Mouse (Mus musculus): ENCODE data around the gene Larp7. TPM values are rescaled to one million over a fixed set of nuclear protein-coding genes. Genes with fewer than 3 reads are reported as not detected.

Gene Larp7
- polyA plus RNA-seq, 1 experiment from 2014 or later = 86.7 TPM

DNA sequence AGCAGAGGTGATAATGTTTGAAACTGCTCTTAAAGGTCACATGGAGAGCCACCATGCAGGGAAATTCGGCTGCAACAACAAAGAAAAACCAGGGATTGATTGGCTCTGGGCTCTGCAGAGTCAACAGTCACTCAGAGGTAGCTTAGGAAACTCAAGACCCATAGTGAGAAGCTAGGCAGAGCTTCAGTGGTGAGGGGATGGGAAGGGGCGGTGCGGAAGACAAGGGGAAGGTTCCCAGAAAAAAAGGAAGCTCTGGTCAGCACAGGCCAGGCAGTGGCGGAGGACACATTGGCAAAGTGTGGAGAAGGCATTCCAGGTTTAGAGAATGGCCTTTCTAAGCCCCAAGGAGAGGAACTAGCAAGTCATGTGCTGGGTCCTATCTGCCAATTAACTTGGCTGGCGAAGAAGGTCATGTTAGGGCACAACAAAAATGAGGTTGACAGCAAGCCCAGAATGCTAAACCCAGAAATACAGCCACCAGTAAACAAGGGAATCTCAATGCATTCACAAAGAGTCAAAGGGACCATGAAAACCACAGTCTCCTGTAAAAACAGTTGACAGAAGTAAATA lies 25.6 kb downstream of the Larp7 start:
- no peak overlapping the region for H3K9ac ChIP-seq (replicated peaks; ENCODE audit: low read length)
- no peaks in the 10 kb centered on the region for H3K36me3 ChIP-seq (replicated peaks; ENCODE audit: control insufficient read depth, insufficient read depth, low read depth, low read length)
- no peak for ATAC-seq (replicated peaks; ENCODE audit: insufficient number of reproducible peaks, low FRiP score, low TSS enrichment, low read depth)
- 73% methylated on average over 5 of the region's 5 CpGs for WGBS
- H3K4me2 ChIP-seq (ENCODE audit: low read depth, low read length) = no peak overlapping the region
- no peaks in the 10 kb centered on the region for H3K4me1 ChIP-seq (ENCODE audit: control insufficient read depth, insufficient read depth, low read length)
- no peak overlapping the region for H3K27ac ChIP-seq (replicated peaks; ENCODE audit: low read depth, low read length)
- DNase-seq (ENCODE audit: low spot score) = no peak
- no peaks in the 10 kb centered on the region for H3K27me3 ChIP-seq (ENCODE audit: control insufficient read depth, insufficient read depth, low read length)
- no peak overlapping the region for H3K4me3 ChIP-seq (ENCODE audit: low read depth, low read length)
- H3K9me3 ChIP-seq (replicated peaks; ENCODE audit: control insufficient read depth, low read length) = no peaks in the 10 kb centered on the region

DNA sequence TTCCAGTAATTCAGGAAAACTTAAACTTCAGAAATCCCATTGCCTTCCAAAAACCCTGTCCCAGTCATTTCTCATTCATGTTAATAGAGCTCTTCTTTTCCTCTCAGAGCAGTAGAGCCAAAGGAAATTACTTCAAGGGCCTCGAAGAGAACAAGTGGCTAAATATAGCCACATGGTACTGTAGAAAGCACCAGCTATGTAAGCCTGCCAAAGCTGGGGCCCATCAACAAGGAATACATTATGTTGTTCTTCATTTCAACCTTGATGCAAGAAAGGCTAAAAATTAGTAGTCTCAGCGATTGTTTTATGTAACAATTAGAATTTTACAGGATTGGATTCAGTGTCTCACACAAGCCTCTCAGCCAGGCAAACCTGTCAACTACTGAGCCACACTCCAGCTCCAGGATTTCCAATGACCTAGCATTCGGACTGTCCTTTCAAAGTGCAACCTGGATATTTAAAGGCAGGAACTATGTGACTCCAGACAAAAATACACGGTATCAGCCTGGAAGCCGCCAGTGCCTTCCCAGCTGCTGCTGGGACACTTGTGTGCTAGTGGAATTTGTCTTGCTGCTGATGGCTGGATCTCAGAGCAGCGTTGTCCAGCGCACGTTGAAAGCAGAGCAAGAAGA lies 27.8 kb downstream of the Larp7 start:
- Histone ChIP-seq H3K4me2 (ENCODE audit: low read depth, low read length) (no peak overlapping the region), H3K9me3 (replicated peaks; ENCODE audit: control insufficient read depth, low read length) (no peaks in the 10 kb centered on the region), H3K27me3 (ENCODE audit: control insufficient read depth, insufficient read depth, low read length) (no peaks in the 10 kb centered on the region), H3K4me1 (ENCODE audit: control insufficient read depth, insufficient read depth, low read length) (no peaks in the 10 kb centered on the region), H3K27ac (replicated peaks; ENCODE audit: low read depth, low read length) (no peak overlapping the region), H3K36me3 (replicated peaks; ENCODE audit: control insufficient read depth, insufficient read depth, low read depth, low read length) (no peaks in the 10 kb centered on the region), H3K9ac (replicated peaks; ENCODE audit: low read length) (no peak overlapping the region), H3K4me3 (ENCODE audit: low read depth, low read length) (no peak overlapping the region)
- DNase-seq (ENCODE audit: low spot score) (no peak), ATAC-seq (replicated peaks; ENCODE audit: insufficient number of reproducible peaks, low FRiP score, low TSS enrichment, low read depth) (no peak)
- 78% methylated on average over 8 of the region's 8 CpGs for WGBS

- ATAC-seq (replicated peaks; ENCODE audit: insufficient number of reproducible peaks, low FRiP score, low TSS enrichment, low read depth) = no peak
- Histone ChIP-seq H3K36me3 (replicated peaks; ENCODE audit: control insufficient read depth, insufficient read depth, low read depth, low read length) (no peaks in the 10 kb centered on the region), H3K27me3 (ENCODE audit: control insufficient read depth, insufficient read depth, low read length) (no peaks in the 10 kb centered on the region), H3K4me3 (ENCODE audit: low read depth, low read length) (no peak overlapping the region), H3K27ac (replicated peaks; ENCODE audit: low read depth, low read length) (no peak overlapping the region), H3K9ac (replicated peaks; ENCODE audit: low read length) (no peak overlapping the region), H3K9me3 (replicated peaks; ENCODE audit: control insufficient read depth, low read length) (no peaks in the 10 kb centered on the region), H3K4me1 (ENCODE audit: control insufficient read depth, insufficient read depth, low read length) (no peaks in the 10 kb centered on the region), H3K4me2 (ENCODE audit: low read depth, low read length) (no peak overlapping the region)
- WGBS = 83% methylated on average over 10 of the region's 10 CpGs
- DNase-seq (ENCODE audit: low spot score) = no peak
These were observed 32.0 kb downstream of the Larp7 start for GRCm38 (mm10) chr3:127521156-127521555.

DNA sequence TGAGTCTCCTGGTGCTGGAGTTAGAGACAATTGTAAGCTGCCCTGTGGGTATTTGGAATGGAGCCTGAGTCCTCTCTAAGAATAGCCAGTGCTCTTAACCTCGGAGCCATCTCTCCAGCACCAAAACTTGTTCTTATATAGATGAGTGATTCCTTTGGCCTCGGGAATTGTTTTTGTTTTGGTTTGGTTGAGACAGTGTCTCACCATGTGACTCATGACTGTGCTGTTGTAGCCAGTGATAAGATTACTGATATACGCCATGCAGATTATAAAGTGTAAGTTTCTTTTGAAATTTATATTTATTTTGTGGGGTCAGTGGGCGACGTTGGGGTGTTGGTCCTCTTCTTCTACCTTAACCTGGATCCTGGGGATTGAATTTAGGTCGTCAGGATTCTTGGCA lies 32.8 kb downstream of the Larp7 start:
- Histone ChIP-seq H3K9me3 (replicated peaks; ENCODE audit: control insufficient read depth, low read length) (no peaks in the 10 kb centered on the region), H3K36me3 (replicated peaks; ENCODE audit: control insufficient read depth, insufficient read depth, low read depth, low read length) (no peaks in the 10 kb centered on the region), H3K4me2 (ENCODE audit: low read depth, low read length) (no peak overlapping the region), H3K4me3 (ENCODE audit: low read depth, low read length) (no peak overlapping the region), H3K9ac (replicated peaks; ENCODE audit: low read length) (no peak overlapping the region), H3K27me3 (ENCODE audit: control insufficient read depth, insufficient read depth, low read length) (no peaks in the 10 kb centered on the region), H3K27ac (replicated peaks; ENCODE audit: low read depth, low read length) (no peak overlapping the region), H3K4me1 (ENCODE audit: control insufficient read depth, insufficient read depth, low read length) (no peaks in the 10 kb centered on the region)
- ATAC-seq (replicated peaks; ENCODE audit: insufficient number of reproducible peaks, low FRiP score, low TSS enrichment, low read depth) (no peak), DNase-seq (ENCODE audit: low spot score) (no peak)
- WGBS = 82% methylated on average over 6 of the region's 6 CpGs

DNA sequence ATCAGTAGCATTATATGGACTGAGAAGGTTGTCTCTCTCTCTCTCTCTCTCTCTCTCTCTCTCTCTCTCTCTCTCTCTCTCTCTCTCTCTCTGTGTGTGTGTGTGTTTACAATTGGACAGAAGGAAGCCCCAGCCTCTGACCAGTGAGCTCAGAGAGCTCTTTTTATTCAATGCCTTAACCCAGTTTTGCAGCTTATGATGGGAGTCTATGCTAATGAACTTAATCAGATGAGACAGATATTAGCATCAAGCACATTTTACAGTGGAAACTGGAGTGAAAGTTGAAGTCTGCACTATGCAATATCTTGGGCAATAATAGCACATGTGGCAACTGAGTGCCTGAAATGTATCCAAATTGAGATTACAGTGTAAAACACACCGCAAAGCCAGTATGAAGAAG lies 37.9 kb downstream of the Larp7 start:
- H3K27ac ChIP-seq (replicated peaks; ENCODE audit: low read depth, low read length) = no peak overlapping the region
- 91% methylated on average over 1 of the region's 1 CpGs for WGBS
- no peaks in the 10 kb centered on the region for H3K36me3 ChIP-seq (replicated peaks; ENCODE audit: control insufficient read depth, insufficient read depth, low read depth, low read length)

GRCm38 (mm10) chr3:127513699-127514098 lies 39.5 kb downstream of the Larp7 start:
- Histone ChIP-seq H3K9me3 (replicated peaks; ENCODE audit: control insufficient read depth, low read length) (no peaks in the 10 kb centered on the region), H3K9ac (replicated peaks; ENCODE audit: low read length) (no peak overlapping the region), H3K4me1 (ENCODE audit: control insufficient read depth, insufficient read depth, low read length) (no peaks in the 10 kb centered on the region), H3K4me3 (ENCODE audit: low read depth, low read length) (no peak overlapping the region), H3K4me2 (ENCODE audit: low read depth, low read length) (no peak overlapping the region), H3K27ac (replicated peaks; ENCODE audit: low read depth, low read length) (no peak overlapping the region), H3K27me3 (ENCODE audit: control insufficient read depth, insufficient read depth, low read length) (no peaks in the 10 kb centered on the region), H3K36me3 (replicated peaks; ENCODE audit: control insufficient read depth, insufficient read depth, low read depth, low read length) (no peaks in the 10 kb centered on the region)
- 87% methylated on average over 2 of the region's 2 CpGs for WGBS
- ATAC-seq (replicated peaks; ENCODE audit: insufficient number of reproducible peaks, low FRiP score, low TSS enrichment, low read depth) = no peak
- no peak for DNase-seq (ENCODE audit: low spot score)

More for the DNA sequence above, 37.9 kb downstream of the Larp7 start:
- Histone ChIP-seq H3K9me3 (replicated peaks; ENCODE audit: control insufficient read depth, low read length) (no peaks in the 10 kb centered on the region), H3K9ac (replicated peaks; ENCODE audit: low read length) (no peak overlapping the region), H3K4me2 (ENCODE audit: low read depth, low read length) (no peak overlapping the region), H3K27me3 (ENCODE audit: control insufficient read depth, insufficient read depth, low read length) (no peaks in the 10 kb centered on the region), H3K4me3 (ENCODE audit: low read depth, low read length) (no peak overlapping the region), H3K4me1 (ENCODE audit: control insufficient read depth, insufficient read depth, low read length) (no peaks in the 10 kb centered on the region)
- no peak for ATAC-seq (replicated peaks; ENCODE audit: insufficient number of reproducible peaks, low FRiP score, low TSS enrichment, low read depth)
- no peak for DNase-seq (ENCODE audit: low spot score)

- Histone ChIP-seq H3K36me3 (replicated peaks; ENCODE audit: control insufficient read depth, insufficient read depth, low read depth, low read length) (no peaks in the 10 kb centered on the region), H3K4me3 (ENCODE audit: low read depth, low read length) (no peak overlapping the region), H3K27ac (replicated peaks; ENCODE audit: low read depth, low read length) (no peak overlapping the region), H3K4me1 (ENCODE audit: control insufficient read depth, insufficient read depth, low read length) (no peaks in the 10 kb centered on the region), H3K27me3 (ENCODE audit: control insufficient read depth, insufficient read depth, low read length) (no peaks in the 10 kb centered on the region), H3K9me3 (replicated peaks; ENCODE audit: control insufficient read depth, low read length) (no peaks in the 10 kb centered on the region), H3K4me2 (ENCODE audit: low read depth, low read length) (no peak overlapping the region), H3K9ac (replicated peaks; ENCODE audit: low read length) (no peak overlapping the region)
- WGBS = 77% methylated on average over 15 of the region's 15 CpGs
- ATAC-seq (replicated peaks; ENCODE audit: insufficient number of reproducible peaks, low FRiP score, low TSS enrichment, low read depth) (no peak), DNase-seq (ENCODE audit: low spot score) (no peak)
These were observed 40.3 kb downstream of the Larp7 start for GRCm38 (mm10) chr3:127512794-127513335.

Measured in embryonic facial prominence, embryonic 11.5 days (tissue).